Mouse (Mus musculus): ENCODE measurements around the gene Snrnp70. TPM values are rescaled to one million over a fixed set of nuclear protein-coding genes. Genes with fewer than 3 reads are reported as not detected.
A peak's percentile ranks its signal among the peaks of the same experiment; 100 is the strongest.

The Snrnp70 gene
- polyA plus RNA-seq (2014; fragmentation: Nextera tagmentation; extraction: Ambion mirVana), result 62.0 and 70.9 TPM in 2 replicates

DNA sequence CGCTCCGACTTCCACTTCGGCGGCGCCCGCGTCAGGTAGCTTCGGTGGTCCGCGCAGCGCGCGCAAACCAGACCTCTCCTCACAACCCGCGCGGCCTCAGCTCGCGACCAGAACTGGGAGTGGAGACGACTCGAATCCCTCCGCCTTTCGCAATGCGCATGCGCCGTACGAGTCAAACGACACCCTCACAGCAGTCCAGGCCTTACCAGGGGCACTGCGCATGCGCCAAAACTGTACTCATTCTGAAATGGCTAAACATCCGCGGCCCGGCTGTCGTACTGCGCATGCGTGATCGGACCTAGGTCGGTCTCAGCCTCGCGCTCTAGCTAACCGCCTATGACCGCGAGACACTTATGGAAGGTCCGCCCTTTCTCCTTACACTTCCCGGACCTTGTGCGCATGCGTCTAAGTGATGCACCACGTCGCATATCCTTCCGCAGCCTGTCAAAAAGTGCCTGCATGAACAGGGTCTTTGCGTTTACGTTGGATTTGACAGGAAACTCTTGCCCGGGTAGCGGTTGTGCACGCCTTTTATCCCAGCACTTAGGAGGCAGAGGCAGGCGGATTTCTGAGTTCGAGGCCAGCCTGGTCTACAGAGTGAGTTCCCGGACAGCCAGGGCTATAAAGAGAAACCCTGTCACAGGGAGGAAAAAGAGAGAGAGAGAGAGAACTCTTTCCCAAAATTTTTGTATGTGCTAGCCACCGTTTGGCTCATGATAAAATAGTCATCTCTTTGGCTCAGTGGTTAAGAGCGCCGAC, at the start of gene Snrnp70:
Snrnp70 (minus strand) TSS at position 165 of the 759 bp plus-strand sequence.
- H3K9me3 ChIP-seq (ENCODE audit: control insufficient read depth, low read length), result no peaks in the 10 kb centered on the region
- no peaks in the 10 kb centered on the region for H3K27me3 ChIP-seq (ENCODE audit: control insufficient read depth, insufficient read depth, low read length)
- H3K4me1 ChIP-seq (ENCODE audit: control insufficient read depth, insufficient read depth, low read length), result peaks cover 14% of the 10 kb centered on the region
- H3K36me3 ChIP-seq (ENCODE audit: control insufficient read depth, insufficient read depth, low read length), result peaks cover 2% of the 10 kb centered on the region; the same call in 1 of the 2 replicates
- H3K27ac ChIP-seq (ENCODE audit: low read depth, low read length), result peak within 1 kb of the TSS; percentile 98
- peak within 1 kb of the TSS; percentile 94 for H3K9ac ChIP-seq (ENCODE audit: low read length)
- 2% methylated on average over 60 of the region's 60 CpGs for WGBS
- DNase-seq (ENCODE audit: low spot score, missing footprints) (peak; percentile 100), ATAC-seq (ENCODE audit: low FRiP score) (peak; percentile 97)
- peak within 1 kb of the TSS; percentile 85 for H3K4me3 ChIP-seq (ENCODE audit: low read depth, low read length)
- peak within 1 kb of the TSS; percentile 88 for H3K4me2 ChIP-seq

DNA sequence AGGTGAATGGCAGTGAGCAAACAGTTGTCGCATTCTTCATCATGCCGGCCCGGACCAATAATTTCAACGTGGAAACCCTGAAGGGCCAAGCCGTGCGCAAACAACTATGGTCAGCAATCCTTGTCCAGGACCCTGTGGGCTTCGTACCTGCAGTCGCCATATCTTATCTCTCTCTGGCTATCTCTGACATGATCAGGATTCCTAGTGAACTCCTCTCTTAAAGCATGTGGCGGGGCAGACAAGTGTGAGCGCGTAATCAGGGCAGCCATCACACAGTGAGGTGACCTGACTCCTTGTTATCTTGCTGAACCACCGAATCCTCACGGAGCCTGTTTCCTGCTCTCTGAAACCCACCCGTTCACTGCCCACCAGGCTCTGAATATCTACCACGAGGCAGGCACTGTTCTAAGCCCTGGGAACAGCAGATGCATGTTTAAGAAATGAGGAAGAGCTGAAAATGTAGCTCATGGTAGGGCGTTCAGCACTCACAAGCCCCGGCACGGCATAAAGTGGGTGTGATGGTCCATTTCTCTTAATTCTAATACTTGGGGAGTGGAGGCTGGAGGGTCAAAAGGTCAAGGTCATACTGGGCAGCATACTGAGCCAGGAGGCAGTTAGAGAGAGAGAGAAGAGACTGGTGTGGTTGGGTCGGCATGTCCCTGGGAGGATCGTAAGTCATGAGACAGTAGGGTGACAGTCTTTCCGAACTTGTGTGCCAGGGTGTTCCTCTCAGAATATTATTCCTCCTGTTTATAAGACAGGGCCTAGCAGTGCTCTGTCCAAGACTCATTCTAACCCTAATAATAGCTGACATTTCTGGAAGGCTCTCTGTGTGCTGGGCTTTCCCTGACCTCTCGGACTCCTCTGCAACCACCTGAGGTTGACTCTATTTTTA, 48.2 kb upstream of the Snrnp70 start:
- Histone ChIP-seq H3K9me3 (ENCODE audit: control insufficient read depth, low read length) (no peaks in the 10 kb centered on the region), H3K36me3 (ENCODE audit: control insufficient read depth, insufficient read depth, low read length) (peaks cover 10% of the 10 kb centered on the region; the same call in 1 of the 2 replicates), H3K4me2 (no peak overlapping the region), H3K9ac (ENCODE audit: low read length) (no peak overlapping the region), H3K27me3 (ENCODE audit: control insufficient read depth, insufficient read depth, low read length) (no peaks in the 10 kb centered on the region), H3K4me3 (ENCODE audit: low read depth, low read length) (no peak overlapping the region), H3K27ac (ENCODE audit: low read depth, low read length) (no peak overlapping the region), H3K4me1 (ENCODE audit: control insufficient read depth, insufficient read depth, low read length) (no peaks in the 10 kb centered on the region)
- DNase-seq (ENCODE audit: low spot score, missing footprints) (peak; percentile 41), ATAC-seq (ENCODE audit: low FRiP score) (no peak)
- 92% methylated on average over 22 of the region's 22 CpGs for WGBS

DNA sequence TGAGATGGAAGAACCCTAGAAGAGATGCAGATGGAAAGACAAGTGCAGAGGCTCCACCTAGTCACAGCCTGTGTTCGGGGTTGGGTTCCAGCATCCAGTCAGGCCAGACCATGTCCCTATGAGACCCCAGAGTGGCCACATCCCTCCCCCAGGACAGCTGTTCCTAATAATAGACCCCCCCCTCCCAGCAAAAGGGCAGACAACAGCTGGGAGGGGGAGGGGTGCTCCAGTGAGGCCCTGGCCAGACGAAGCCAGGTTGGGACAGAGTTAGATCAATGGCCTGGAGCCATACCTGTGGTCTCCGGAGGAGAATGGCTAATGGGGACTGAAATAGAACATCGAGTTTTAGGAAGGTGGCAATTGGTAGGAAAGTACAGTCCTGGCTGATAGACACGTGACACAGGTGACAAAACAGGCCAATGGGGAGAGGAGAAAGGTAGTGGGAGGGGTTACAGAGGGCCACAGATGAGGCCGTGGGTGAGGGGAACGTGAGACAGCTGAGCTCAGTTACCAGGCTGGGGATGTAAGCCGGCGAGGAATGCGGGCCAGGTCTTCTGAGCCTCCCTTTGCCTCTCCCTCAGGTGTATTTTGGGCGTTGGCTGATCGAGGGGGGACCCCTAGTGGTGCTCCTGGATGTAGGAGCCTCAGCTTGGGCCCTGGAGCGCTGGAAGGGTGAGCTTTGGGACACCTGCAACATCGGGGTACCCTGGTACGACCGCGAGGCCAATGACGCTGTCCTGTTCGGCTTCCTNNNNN, 42.2 kb upstream of the Snrnp70 start, which contains the start of gene Ruvbl2:
Ruvbl2 (minus strand) TSS at position 576 of the 756 bp plus-strand sequence.
- H3K27me3 ChIP-seq (ENCODE audit: control insufficient read depth, insufficient read depth, low read length), result no peaks in the 10 kb centered on the region
- ATAC-seq (ENCODE audit: low FRiP score) (no peak), DNase-seq (ENCODE audit: low spot score, missing footprints) (peak; percentile 85)
- no peaks in the 10 kb centered on the region for H3K36me3 ChIP-seq (ENCODE audit: control insufficient read depth, insufficient read depth, low read length)
- no peak within 1 kb of the TSS for H3K4me2 ChIP-seq
- no peaks in the 10 kb centered on the region for H3K9me3 ChIP-seq (ENCODE audit: control insufficient read depth, low read length)
- 21% methylated on average over 19 of the region's 19 CpGs for WGBS
- no peak within 1 kb of the TSS for H3K27ac ChIP-seq (ENCODE audit: low read depth, low read length)
- H3K9ac ChIP-seq (ENCODE audit: low read length), result no peak within 1 kb of the TSS
- H3K4me3 ChIP-seq (ENCODE audit: low read depth, low read length), result no peak within 1 kb of the TSS
- peaks cover 31% of the 10 kb centered on the region for H3K4me1 ChIP-seq (ENCODE audit: control insufficient read depth, insufficient read depth, low read length)

DNA sequence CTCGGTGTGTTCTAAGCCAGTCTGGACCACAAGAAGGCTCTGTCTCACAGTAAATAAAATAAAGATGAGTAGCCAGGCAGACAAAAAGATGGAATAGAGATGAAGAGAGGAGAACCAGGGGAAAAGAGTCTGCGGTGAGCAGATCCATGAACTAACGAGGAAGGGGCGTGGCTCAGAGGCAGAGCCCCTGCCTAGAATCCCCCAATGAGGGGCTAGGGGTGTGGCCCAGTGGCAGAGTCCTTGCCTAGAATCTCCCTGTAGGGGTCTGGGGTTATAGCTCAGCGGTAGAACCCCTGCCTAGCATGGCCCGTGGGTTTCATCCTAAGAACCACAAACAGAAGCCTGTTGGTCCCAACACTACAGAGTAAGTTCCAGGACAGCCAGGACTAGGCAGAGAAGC, 41.5 kb upstream of the Snrnp70 start:
- no peak overlapping the region for H3K27ac ChIP-seq (ENCODE audit: low read depth, low read length)
- peak; percentile 61 for DNase-seq (ENCODE audit: low spot score, missing footprints)
- ATAC-seq (ENCODE audit: low FRiP score), result no peak
- no peak overlapping the region for H3K4me3 ChIP-seq (ENCODE audit: low read depth, low read length)
- peaks cover 31% of the 10 kb centered on the region for H3K4me1 ChIP-seq (ENCODE audit: control insufficient read depth, insufficient read depth, low read length)
- no peak overlapping the region for H3K9ac ChIP-seq (ENCODE audit: low read length)
- no peaks in the 10 kb centered on the region for H3K9me3 ChIP-seq (ENCODE audit: control insufficient read depth, low read length)
- H3K36me3 ChIP-seq (ENCODE audit: control insufficient read depth, insufficient read depth, low read length), result no peaks in the 10 kb centered on the region
- 31% methylated on average over 6 of the region's 6 CpGs for WGBS
- no peak overlapping the region for H3K4me2 ChIP-seq
- no peaks in the 10 kb centered on the region for H3K27me3 ChIP-seq (ENCODE audit: control insufficient read depth, insufficient read depth, low read length)

DNA sequence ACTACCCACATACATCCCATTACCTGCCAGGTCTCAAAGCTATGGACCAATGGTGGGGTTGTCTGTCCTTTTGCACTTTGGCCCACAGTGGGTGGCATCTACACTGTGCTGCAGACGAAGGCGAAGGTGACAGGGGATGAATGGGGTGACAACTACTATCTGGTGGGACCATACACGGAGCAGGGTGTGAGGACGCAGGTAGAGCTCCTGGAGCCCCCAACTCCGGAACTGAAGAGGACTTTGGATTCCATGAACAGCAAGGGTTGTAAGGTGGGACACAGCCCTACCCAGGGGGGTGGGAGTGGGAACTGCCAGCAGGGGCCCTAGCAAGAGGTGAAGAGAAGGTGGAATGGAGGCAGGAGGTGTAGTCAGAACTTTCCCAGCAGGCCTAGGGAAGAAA, 40.9 kb upstream of the Snrnp70 start:
- ATAC-seq (ENCODE audit: low FRiP score) (no peak), DNase-seq (ENCODE audit: low spot score, missing footprints) (peak; percentile 47)
- H3K27me3 ChIP-seq (ENCODE audit: control insufficient read depth, insufficient read depth, low read length), result no peaks in the 10 kb centered on the region
- WGBS, result 88% methylated on average over 5 of the region's 5 CpGs
- H3K4me1 ChIP-seq (ENCODE audit: control insufficient read depth, insufficient read depth, low read length), result peaks cover 31% of the 10 kb centered on the region
- peak overlapping the region; percentile 16; the same call in 1 of the 2 replicates for H3K9ac ChIP-seq (ENCODE audit: low read length)
- H3K36me3 ChIP-seq (ENCODE audit: control insufficient read depth, insufficient read depth, low read length), result no peaks in the 10 kb centered on the region
- H3K4me3 ChIP-seq (ENCODE audit: low read depth, low read length), result no peak overlapping the region
- no peak overlapping the region for H3K27ac ChIP-seq (ENCODE audit: low read depth, low read length)
- H3K9me3 ChIP-seq (ENCODE audit: control insufficient read depth, low read length), result no peaks in the 10 kb centered on the region
- H3K4me2 ChIP-seq, result no peak overlapping the region

DNA sequence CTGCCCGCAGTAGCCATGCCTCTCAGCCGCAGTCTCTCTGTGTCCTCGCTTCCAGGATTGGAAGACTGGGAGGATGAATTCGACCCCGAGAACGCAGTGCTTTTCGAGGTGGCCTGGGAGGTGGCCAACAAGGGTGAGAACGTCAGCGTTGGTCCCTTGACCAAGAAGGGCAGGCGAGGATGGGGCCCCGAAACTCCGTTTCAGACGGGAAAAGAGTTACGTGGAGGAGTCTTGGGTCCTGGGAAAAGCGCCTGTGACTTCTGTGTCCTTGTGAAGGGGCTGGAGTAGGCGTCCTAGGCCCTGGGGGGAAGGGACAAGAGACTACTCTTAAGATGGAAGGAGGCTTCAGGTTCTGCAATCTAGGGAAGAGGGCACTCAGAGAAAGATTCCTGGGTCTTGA, 39.5 kb upstream of the Snrnp70 start:
- WGBS, result 5% methylated on average over 16 of the region's 16 CpGs
- Histone ChIP-seq H3K27me3 (ENCODE audit: control insufficient read depth, insufficient read depth, low read length) (no peaks in the 10 kb centered on the region), H3K9me3 (ENCODE audit: control insufficient read depth, low read length) (no peaks in the 10 kb centered on the region), H3K36me3 (ENCODE audit: control insufficient read depth, insufficient read depth, low read length) (no peaks in the 10 kb centered on the region), H3K9ac (ENCODE audit: low read length) (peak overlapping the region; percentile 80), H3K4me3 (ENCODE audit: low read depth, low read length) (peak overlapping the region; percentile 59), H3K4me2 (peak overlapping the region; percentile 91), H3K4me1 (ENCODE audit: control insufficient read depth, insufficient read depth, low read length) (peaks cover 31% of the 10 kb centered on the region), H3K27ac (ENCODE audit: low read depth, low read length) (no peak overlapping the region)
- no peak for DNase-seq (ENCODE audit: low spot score, missing footprints)
- peak; percentile 39; the same call in 1 of the 2 replicates for ATAC-seq (ENCODE audit: low FRiP score)

DNA sequence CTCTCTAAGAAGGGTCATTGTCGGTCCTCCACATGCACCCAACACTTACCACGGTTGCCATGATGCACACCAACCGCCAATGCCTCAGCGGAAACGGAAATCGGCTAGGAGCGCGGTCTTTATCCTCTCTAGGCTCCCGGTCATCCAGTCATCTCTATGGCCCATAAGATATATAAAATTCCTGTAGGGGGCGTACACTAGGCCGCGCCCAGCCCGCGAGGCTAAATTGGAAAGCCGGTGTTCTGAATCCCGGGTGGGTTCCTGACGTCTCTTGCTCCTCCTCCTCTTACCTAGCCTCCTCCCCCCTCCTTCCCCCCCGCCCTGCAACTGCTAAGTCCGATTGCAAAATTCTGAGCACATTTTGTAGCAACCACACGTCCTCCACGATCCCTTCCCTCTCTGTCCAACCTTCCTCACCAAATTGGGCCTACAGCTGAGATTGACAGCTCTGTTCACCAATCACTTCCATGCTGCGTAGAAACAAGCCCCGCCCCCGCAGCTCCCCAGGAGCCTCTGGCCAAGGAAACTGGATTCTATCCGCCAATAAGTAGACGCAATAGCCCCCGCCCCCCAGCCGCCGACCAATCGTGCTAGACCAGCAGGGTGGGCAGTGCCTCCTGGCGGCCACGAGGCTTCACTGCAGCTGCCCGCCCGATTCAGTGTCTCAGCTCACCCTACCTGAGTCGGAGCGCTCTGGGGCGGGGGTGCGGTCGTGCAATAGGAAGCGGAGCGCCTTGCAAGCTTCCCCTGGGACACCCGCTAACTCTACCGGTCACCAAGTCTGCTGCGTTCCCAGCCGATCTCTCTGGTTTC, 38.9 kb upstream of the Snrnp70 start, which contains the start of gene Gys1:
Gys1 (plus strand) TSS at position 642 of the 813 bp plus-strand sequence.
- Histone ChIP-seq H3K4me1 (ENCODE audit: control insufficient read depth, insufficient read depth, low read length) (peaks cover 31% of the 10 kb centered on the region), H3K4me3 (ENCODE audit: low read depth, low read length) (peak within 1 kb of the TSS; percentile 59), H3K9ac (ENCODE audit: low read length) (peak within 1 kb of the TSS; percentile 80), H3K27me3 (ENCODE audit: control insufficient read depth, insufficient read depth, low read length) (no peaks in the 10 kb centered on the region), H3K27ac (ENCODE audit: low read depth, low read length) (peak within 1 kb of the TSS; percentile 41), H3K36me3 (ENCODE audit: control insufficient read depth, insufficient read depth, low read length) (peaks cover under 1% of the 10 kb centered on the region; the same call in 1 of the 2 replicates), H3K4me2 (peak within 1 kb of the TSS; percentile 91), H3K9me3 (ENCODE audit: control insufficient read depth, low read length) (no peaks in the 10 kb centered on the region)
- ATAC-seq (ENCODE audit: low FRiP score) (peak; percentile 97), DNase-seq (ENCODE audit: low spot score, missing footprints) (peak; percentile 100)
- WGBS, result under 1% methylated on average over 45 of the region's 45 CpGs

DNA sequence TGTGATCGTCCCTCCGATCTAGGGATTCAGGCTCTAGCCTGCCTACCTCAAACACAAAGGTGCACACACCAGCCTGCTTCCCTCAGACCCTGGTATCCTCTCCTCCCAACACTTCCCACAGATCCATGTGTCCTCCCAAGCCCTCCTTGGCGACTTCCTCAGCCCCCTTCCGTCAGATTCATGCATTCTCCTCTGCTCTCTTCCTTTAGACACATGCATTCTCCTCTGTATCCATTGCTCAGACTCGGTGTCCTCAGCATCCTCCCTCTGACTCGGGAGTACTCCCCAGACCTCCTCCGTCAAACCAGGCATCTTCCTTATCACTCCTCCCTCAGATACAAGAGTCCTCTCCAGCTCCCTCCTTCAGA, 38.3 kb upstream of the Snrnp70 start:
- Histone ChIP-seq H3K9me3 (ENCODE audit: control insufficient read depth, low read length) (no peaks in the 10 kb centered on the region), H3K27ac (ENCODE audit: low read depth, low read length) (no peak overlapping the region), H3K4me1 (ENCODE audit: control insufficient read depth, insufficient read depth, low read length) (peaks cover 31% of the 10 kb centered on the region), H3K4me2 (peak overlapping the region; percentile 91), H3K9ac (ENCODE audit: low read length) (peak overlapping the region; percentile 74), H3K27me3 (ENCODE audit: control insufficient read depth, insufficient read depth, low read length) (no peaks in the 10 kb centered on the region), H3K4me3 (ENCODE audit: low read depth, low read length) (peak overlapping the region; percentile 59), H3K36me3 (ENCODE audit: control insufficient read depth, insufficient read depth, low read length) (peaks cover 4% of the 10 kb centered on the region; the same call in 1 of the 2 replicates)
- WGBS, result 2% methylated on average over 7 of the region's 7 CpGs
- DNase-seq (ENCODE audit: low spot score, missing footprints) (no peak), ATAC-seq (ENCODE audit: low FRiP score) (no peak)
